Mouse (Mus musculus): ENCODE results near the gene Eya2.

GRCm38 (mm10) chr2:165812889-165813288 lies 218.1 kb downstream of the Eya2 start:
- TF ChIP-seq CTCF (IDR thresholded peaks at IDR 0.05; ENCODE audit: control insufficient read depth, insufficient read depth, low read length) (no peak), POLR2A (IDR thresholded peaks at IDR 0.05; ENCODE audit: borderline replicate concordance, control insufficient read depth, low read depth, low read length) (no peak)
